Mouse (Mus musculus) cortical plate, adult 2 months (tissue): ENCODE measurements at regions not wholly inside any gene's neighbourhood (a gene's known extent, or its start where the extent isn't known, plus 50 kb on each side); places are given as distances from the start of the nearest gene placed in this dataset.
"Not testable (repeated sequence)": the region's sequence is repeated elsewhere in the genome, so short reads cannot be mapped to it uniquely, and the experiment has no call there.

Source experiments
- H3K27ac ChIP-seq: fragments of 200-500 bp; 2 replicates; pipeline ENCODE4 v1.5.1; 2012; ENCODE audit warnings: low read length, control low read depth, inconsistent platforms; ENCODE audit not compliant: insufficient read depth
- H3K4me1 ChIP-seq: fragments of 200-500 bp; 2 replicates; pipeline ENCODE4 v1.6.1; 2011; ENCODE audit warnings: low read length; ENCODE audit not compliant: control insufficient read depth, insufficient read depth
- H3K4me3 ChIP-seq: fragments of 200-500 bp; 2 replicates; pipeline ENCODE4 v1.5.1; 2011; ENCODE audit warnings: mild to moderate bottlenecking, low read length, control low read depth; ENCODE audit not compliant: insufficient read depth
- CTCF ChIP-seq: fragments of 200-500 bp; IDR thresholded peaks from 2 replicates; pipeline ENCODE4 v1.5.1; 2011; ENCODE audit warnings: mild to moderate bottlenecking, control low read depth, low read length; ENCODE audit not compliant: insufficient read depth; ENCODE audit errors: extremely low read depth
- POLR2A ChIP-seq: fragments of 200-500 bp; IDR thresholded peaks from 2 replicates; pipeline ENCODE4 v1.6.1; 2011; ENCODE audit warnings: mild to moderate bottlenecking, low read length, control low read depth; ENCODE audit not compliant: insufficient read depth; ENCODE audit errors: extremely low read depth

- Histone ChIP-seq H3K4me1 (no peaks in the 10 kb centered on the region), H3K4me3 (no peak overlapping the region), H3K27ac (no peak overlapping the region)
- TF ChIP-seq POLR2A: no peak
- no peak for TF ChIP-seq CTCF
Observed at GRCm38 (mm10) chr16:49407956-49408795, 290.9 kb upstream of the Ift57 start.

- no peak overlapping the region for H3K27ac ChIP-seq
- TF ChIP-seq POLR2A (no peak), CTCF (no peak)
Observed at GRCm38 (mm10) chr16:49409235-49409634, 289.8 kb upstream of the Ift57 start.

GRCm38 (mm10) chr16:49430296-49430695, 268.7 kb upstream of the Ift57 start:
- no peak overlapping the region for H3K4me3 ChIP-seq
- H3K4me1 ChIP-seq: no peaks in the 10 kb centered on the region; the same call in 1 of the 2 replicates
- TF ChIP-seq POLR2A (no peak), CTCF (no peak)
- no peak overlapping the region for H3K27ac ChIP-seq

More at GRCm38 (mm10) chr16:49409235-49409634, 289.8 kb upstream of the Ift57 start:
- Histone ChIP-seq H3K4me1 (no peaks in the 10 kb centered on the region), H3K4me3 (no peak overlapping the region)

GRCm38 (mm10) chr16:49431902-49432301, 267.1 kb upstream of the Ift57 start:
- H3K4me1 ChIP-seq: no peaks in the 10 kb centered on the region; the same call in 1 of the 2 replicates
- H3K4me3 ChIP-seq: no peak overlapping the region
- TF ChIP-seq CTCF (no peak), POLR2A (no peak)
- H3K27ac ChIP-seq: no peak overlapping the region

- Histone ChIP-seq H3K4me3 (no peak overlapping the region), H3K4me1 (no peaks in the 10 kb centered on the region), H3K27ac (no peak overlapping the region)
- TF ChIP-seq CTCF (0 out of 2 replicates have a peak, but pooled peaks have one; percentile 10), POLR2A (no peak)
Observed at GRCm38 (mm10) chr16:49441225-49441624, 257.8 kb upstream of the Ift57 start.

- H3K27ac ChIP-seq, H3K4me1 ChIP-seq, H3K4me3 ChIP-seq: not testable (repeated sequence)
Observed at GRCm38 (mm10) chr16:49447356-49447755, 251.7 kb upstream of the Ift57 start.

- H3K27ac ChIP-seq: no peak overlapping the region
- H3K4me1 ChIP-seq: peaks cover 2% of the 10 kb centered on the region; the same call in 1 of the 2 replicates
- no peak for TF ChIP-seq POLR2A
- TF ChIP-seq CTCF: no peak
- H3K4me3 ChIP-seq: no peak overlapping the region
Observed at GRCm38 (mm10) chr16:49493881-49494280, 205.2 kb upstream of the Ift57 start.

- TF ChIP-seq POLR2A (no peak), CTCF (no peak)
- no peak overlapping the region for H3K4me3 ChIP-seq
- no peak overlapping the region for H3K27ac ChIP-seq
- peaks cover 2% of the 10 kb centered on the region; the same call in 1 of the 2 replicates for H3K4me1 ChIP-seq
Observed at GRCm38 (mm10) chr16:49497521-49498010, 201.5 kb upstream of the Ift57 start.

GRCm38 (mm10) chr16:49500818-49501217, 198.2 kb upstream of the Ift57 start:
- Histone ChIP-seq H3K27ac (no peak overlapping the region), H3K4me3 (no peak overlapping the region), H3K4me1 (peaks cover 6% of the 10 kb centered on the region; the same call in 1 of the 2 replicates)
- no peak for TF ChIP-seq POLR2A
- peak; percentile 75 for TF ChIP-seq CTCF

- H3K4me1 ChIP-seq: peaks cover 4% of the 10 kb centered on the region; the same call in 1 of the 2 replicates
- peak overlapping the region; percentile 36 for H3K27ac ChIP-seq
- TF ChIP-seq POLR2A: 0 out of 2 replicates have a peak, but pooled peaks have one; percentile 19
- TF ChIP-seq CTCF: no peak
- H3K4me3 ChIP-seq: peak overlapping the region; percentile 30
Observed at GRCm38 (mm10) chr16:49503897-49504413, 195.1 kb upstream of the Ift57 start.
